ENCODE assay signal across 20 mouse cellular contexts in the genomic region with DNA sequence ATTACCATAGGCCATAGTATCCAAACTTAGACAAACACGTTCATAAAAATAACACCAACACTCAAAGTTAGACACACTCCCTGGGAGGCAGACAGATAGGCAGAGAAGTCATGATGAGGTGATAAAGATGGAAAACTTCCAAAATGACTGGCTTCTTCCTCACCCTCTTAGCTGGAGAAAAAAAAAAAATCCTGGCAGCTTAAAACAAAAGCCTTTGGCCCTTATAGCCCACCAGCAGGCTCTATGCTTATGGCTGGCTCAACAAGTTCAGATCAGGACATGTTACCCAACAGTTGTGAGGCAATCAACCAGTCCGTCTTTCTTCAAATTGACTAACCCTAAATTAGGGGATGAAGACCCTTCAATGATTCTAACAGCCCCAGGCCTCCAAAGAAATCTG.
"Had no signal": no experiment of that assay in that cellular context is flagged by ENCODE, and none has a peak within 500 bp of the region (broad histone marks: within the 10 kb centered on the region; RNA-seq: fewer than 3 reads in every experiment).

No protein-coding gene starts in this region.

- H3K9me3 ChIP-seq: limb, embryonic 10.5 days; limb, embryonic 13.5 days; liver, embryonic 12.5 days; liver, embryonic 15.5 days; megakaryocyte, embryonic 14.5 days; midbrain, embryonic 10.5 days; midbrain, embryonic 13.5 days had no signal

- H3K9ac ChIP-seq: limb, embryonic 13.5 days; liver, embryonic 12.5 days; liver, embryonic 15.5 days; midbrain, embryonic 13.5 days had no signal

- H3K27me3 ChIP-seq: liver, embryonic 12.5 days; liver, embryonic 15.5 days; megakaryocyte, embryonic 14.5 days; midbrain, embryonic 13.5 days had no signal

- H3K4me2 ChIP-seq: limb, embryonic 13.5 days; liver, embryonic 12.5 days; liver, embryonic 15.5 days; midbrain, embryonic 13.5 days had no signal

- H3K4me1 ChIP-seq: limb, embryonic 10.5 days; limb, embryonic 13.5 days; liver, embryonic 12.5 days; liver, embryonic 15.5 days had no signal

- H3K27ac ChIP-seq: kidney, postnatal 0 days; layer of hippocampus, adult 2 months; limb, embryonic 10.5 days; limb, embryonic 13.5 days; liver, embryonic 12.5 days; liver, embryonic 15.5 days; midbrain, embryonic 10.5 days; midbrain, embryonic 13.5 days; stomach, postnatal 0 days had no signal

- H3K36me3 ChIP-seq: limb, embryonic 10.5 days; limb, embryonic 13.5 days; liver, embryonic 12.5 days; liver, embryonic 15.5 days; midbrain, embryonic 10.5 days; midbrain, embryonic 13.5 days had no signal

- ATAC-seq: intestine, postnatal 0 days; liver, embryonic 12.5 days; midbrain, embryonic 13.5 days had no signal

- DNase-seq: kidney, adult 2 months; kidney, postnatal 25 days; layer of hippocampus, adult 9-11 months; liver; right cerebral cortex, postnatal 14 days; right cerebral cortex, postnatal 4 days; thymus, adult 2 months; thymus, postnatal 14 days; thymus, postnatal 4 days had no signal

- H3K4me3 ChIP-seq: layer of hippocampus, adult 2 months; limb, embryonic 10.5 days; limb, embryonic 13.5 days; liver, embryonic 12.5 days; liver, embryonic 15.5 days; midbrain, embryonic 10.5 days; midbrain, embryonic 13.5 days had no signal
